Mouse (Mus musculus) small intestine, adult 2 months (tissue): ENCODE measurements around the gene Lrrc29.

Experiments
- CTCF ChIP-seq: fragments of 200-500 bp; IDR thresholded peaks from 2 replicates; pipeline ENCODE4 v1.5.1; 2012; ENCODE audit warnings: low read depth, mild to moderate bottlenecking, control low read depth, inconsistent platforms, low read length, moderate library complexity, mixed read lengths; ENCODE audit not compliant: insufficient replicate concordance, insufficient read length; ENCODE audit errors: extremely low read depth
- POLR2A ChIP-seq: fragments of 200-500 bp; IDR thresholded peaks from 2 replicates; pipeline ENCODE4 v1.6.1; 2012; ENCODE audit warnings: low read depth, mild to moderate bottlenecking, control low read depth, inconsistent platforms, low read length, moderate library complexity

- TF ChIP-seq CTCF (no peak), POLR2A (no peak)
Observed at GRCm38 (mm10) chr8:105325641-105326093, 411 bp downstream of the Lrrc29 start.
